ENCODE assay signal across 11 mouse cellular contexts in genomic region chr6:36793775-36794174, GRCm38 (mm10). TPM values are rescaled to one million over a fixed set of nuclear protein-coding genes. Genes with fewer than 3 reads are reported as not detected.
DNase-seq lines count a peak whose midpoint lies in the region; ATAC-seq lines count a peak whose summit lies in the region.
"Had no signal": no experiment of that assay in that cellular context is flagged by ENCODE, and none has a peak within 500 bp of the region (broad histone marks: within the 10 kb centered on the region; RNA-seq: fewer than 3 reads in every experiment).

No protein-coding gene starts in this region.

- WGBS in hindbrain, embryonic 16.5 days = 55% methylated on average over 5 of the region's 5 CpGs

- H3K27ac ChIP-seq in hindbrain, embryonic 16.5 days (ENCODE audit: low read depth, low read length) = 0 out of 2 replicates have a peak overlapping the region, but pooled peaks have one; percentile 37
- H3K27ac ChIP-seq: liver, embryonic 13.5 days; macrophage had no signal

- H3K9ac ChIP-seq in hindbrain, embryonic 16.5 days (ENCODE audit: low read depth, low read length) = no peak overlapping the region
- H3K9ac ChIP-seq: liver, embryonic 13.5 days had no signal

- H3K27me3 ChIP-seq in hindbrain, embryonic 16.5 days (replicated peaks; ENCODE audit: control insufficient read depth, insufficient read depth, low read length) = no peaks in the 10 kb centered on the region
- H3K27me3 ChIP-seq: liver, embryonic 13.5 days had no signal

- DNase-seq in adrenal gland, adult 2 months = peak; percentile 69
- no peak for DNase-seq in adrenal gland, postnatal 4 days (ENCODE audit: low spot score in 2 of 2)
- DNase-seq in kidney, postnatal 14 days = peak; percentile 40
- DNase-seq in kidney, adult 11 months = no peak
- peak; percentile 45 for DNase-seq in cerebellum, adult 11 months
- no peak for DNase-seq in urinary bladder, postnatal 10 days (ENCODE audit: low spot score)
- DNase-seq in right cerebral cortex, adult 18-20 months = no peak
- DNase-seq: liver, embryonic 13.5 days had no signal

- H3K4me2 ChIP-seq in hindbrain, embryonic 16.5 days (ENCODE audit: low read length) = peak overlapping the region; percentile 1; the same call in 1 of the 2 replicates
- H3K4me2 ChIP-seq: liver, embryonic 13.5 days had no signal

- no peaks in the 10 kb centered on the region for H3K36me3 ChIP-seq in hindbrain, embryonic 16.5 days (ENCODE audit: control insufficient read depth, insufficient read depth, low read length)
- H3K36me3 ChIP-seq: liver, embryonic 13.5 days had no signal

- ATAC-seq in hindbrain, embryonic 16.5 days = peak; percentile 84

- no peak overlapping the region for H3K4me3 ChIP-seq in hindbrain, embryonic 16.5 days (ENCODE audit: low read length)
- H3K4me3 ChIP-seq: erythroblast, embryonic 14.5 days; liver, embryonic 13.5 days had no signal

- no peaks in the 10 kb centered on the region for H3K9me3 ChIP-seq in hindbrain, embryonic 16.5 days (ENCODE audit: control insufficient read depth, low read length)
- H3K9me3 ChIP-seq: liver, embryonic 13.5 days had no signal

- H3K4me1 ChIP-seq in hindbrain, embryonic 16.5 days (ENCODE audit: control insufficient read depth, insufficient read depth, low read depth, low read length) = peaks cover 18% of the 10 kb centered on the region
- H3K4me1 ChIP-seq: liver, embryonic 13.5 days had no signal

RNA-seq across cellular contexts. Expression of gene Ptn, which starts 16.2 kb away (rescaled TPM):
- 10 to 100 TPM; 80.1 to 85.0 TPM for total RNA-seq in adrenal gland, adult 2 months (2021)
- 6.1 and 7.0 TPM in 2 replicates for polyA plus RNA-seq in adrenal gland, adult 2 months (2012; rRNA removed)
- 100 to 1,000 TPM in 1 of 2 experiments, 10 to 100 TPM in 1; 99.9 to 148 TPM for total RNA-seq in adrenal gland, postnatal 4 days (2021)
- 800 and 988 TPM in 2 replicates for polyA plus RNA-seq in hindbrain, embryonic 16.5 days (2015; fragmentation: Nextera tagmentation; extraction: Ambion mirVana)
- polyA plus RNA-seq: erythroblast, embryonic 14.5 days had no signal

Comparison
In these comparisons a context has a peak if more than half of its experiments do, and no peak if none do; other contexts are left out.
1. DNase-seq: peak in adrenal gland, adult 2 months (single experiment), kidney, postnatal 14 days (single experiment) and cerebellum, adult 11 months (single experiment); none in adrenal gland, postnatal 4 days (0 of 2), kidney, adult 11 months (single experiment), urinary bladder, postnatal 10 days (single experiment) and right cerebral cortex, adult 18-20 months (single experiment).